Mouse (Mus musculus): ENCODE results near the gene Slc39a8.

DNA sequence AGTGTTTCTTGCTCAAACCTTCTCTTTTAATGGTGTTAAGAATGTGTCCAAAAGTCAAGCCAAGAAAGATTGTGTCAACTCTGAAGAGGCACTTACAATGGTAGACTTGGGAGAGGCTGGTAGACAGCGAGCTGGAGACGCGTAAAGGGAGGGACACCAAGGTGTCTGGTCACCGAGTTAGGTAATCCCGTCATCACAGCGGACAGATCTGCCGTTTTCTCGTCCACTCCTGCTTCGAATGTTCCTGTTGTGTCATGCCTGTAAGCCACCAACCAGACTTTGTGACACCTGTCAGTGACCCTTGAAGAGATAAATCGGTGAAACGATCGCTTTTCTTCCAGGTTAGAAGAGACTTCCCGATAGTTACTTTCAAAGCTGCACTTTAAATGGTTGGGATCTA is 14.5 kb downstream of the Slc39a8 start:
- TF ChIP-seq POLR2A (IDR thresholded peaks at IDR 0.05; ENCODE audit: insufficient read depth, low read depth, low read length) (no peak), CTCF (IDR thresholded peaks at IDR 0.05) (no peak)

Measured in heart, adult 2 months (tissue).